Mouse (Mus musculus) 416B (cell line): ENCODE results near the gene Fpr1.

Experiments
- DNase-seq: peaks from one replicate; pipeline ENCODE4 v3.0.0; 2011; ENCODE audit warnings: low read depth

Gene Fpr1

GRCm38 (mm10) chr17:17849906-17850712 is 33.6 kb downstream of the Fpr1 start:
- DNase-seq: no peak

GRCm38 (mm10) chr17:17848988-17849387 is 34.8 kb downstream of the Fpr1 start:
- peak; percentile 94 for DNase-seq

- peak; percentile 82 for DNase-seq
These were observed 38.3 kb downstream of the Fpr1 start for GRCm38 (mm10) chr17:17845187-17846027.

- peak; percentile 64 for DNase-seq
These were observed 39.1 kb downstream of the Fpr1 start for GRCm38 (mm10) chr17:17844606-17845005.

- DNase-seq: no peak
These were observed 40.0 kb downstream of the Fpr1 start for GRCm38 (mm10) chr17:17843534-17844261.

GRCm38 (mm10) chr17:17840796-17841195 is 42.9 kb downstream of the Fpr1 start:
- DNase-seq: peak; percentile 71

GRCm38 (mm10) chr17:17839276-17839675 is 44.5 kb downstream of the Fpr1 start:
- peak; percentile 62 for DNase-seq

- peak; percentile 98 for DNase-seq
These were observed 45.6 kb downstream of the Fpr1 start for GRCm38 (mm10) chr17:17837919-17838701.

- no peak for DNase-seq
These were observed 46.3 kb downstream of the Fpr1 start for GRCm38 (mm10) chr17:17837426-17837825.

- DNase-seq: no peak
These were observed 47.6 kb downstream of the Fpr1 start for GRCm38 (mm10) chr17:17836101-17836500.

GRCm38 (mm10) chr17:17834896-17835295 is 48.8 kb downstream of the Fpr1 start:
- DNase-seq: no peak

- DNase-seq: no peak
These were observed 53.0 kb downstream of the Fpr1 start for GRCm38 (mm10) chr17:17830731-17831130.

- no peak for DNase-seq
These were observed 53.8 kb downstream of the Fpr1 start for GRCm38 (mm10) chr17:17829816-17830535.

GRCm38 (mm10) chr17:17829052-17829785 is 54.5 kb downstream of the Fpr1 start:
- no peak for DNase-seq

GRCm38 (mm10) chr17:17828191-17828981 is 55.4 kb downstream of the Fpr1 start:
- peak; percentile 49 for DNase-seq

- peak; percentile 75 for DNase-seq
These were observed 56.0 kb downstream of the Fpr1 start for GRCm38 (mm10) chr17:17827658-17828190.

- DNase-seq: peak; percentile 67
These were observed 56.7 kb downstream of the Fpr1 start, which contains the start of gene Spaca6 for GRCm38 (mm10) chr17:17826751-17827657. Gene Spaca6 (plus strand): TSS chr17:17827158.
